Mouse (Mus musculus) kidney, embryonic 14.5 days (tissue): ENCODE data around the gene Hebp2. TPM values are rescaled to one million over a fixed set of nuclear protein-coding genes. Genes with fewer than 3 reads are reported as not detected.
"Not testable (repeated sequence)": the region's sequence is repeated elsewhere in the genome, so short reads cannot be mapped to it uniquely, and the experiment has no call there.

Source experiments
- ATAC-seq: fragments of 200-750 bp; cut with Nextera tagmentation; 2 replicates; pipeline ENCODE4 v1.8.0; 2017; ENCODE audit warnings: moderate number of reproducible peaks, mild to moderate bottlenecking, moderate TSS enrichment, moderate library complexity; ENCODE audit not compliant: low FRiP score, low TSS enrichment
- H3K27ac ChIP-seq: fragments of 300-500 bp; sonication (generic); 2 replicates; pipeline ENCODE4 v1.5.1; 2014; ENCODE audit warnings: low read depth, mild to moderate bottlenecking, low read length, moderate library complexity, mixed read lengths
- H3K27me3 ChIP-seq: fragments of 300-500 bp; sonication (generic); 2 replicates; pipeline ENCODE4 v1.6.1; 2014; ENCODE audit warnings: mild to moderate bottlenecking, low read length; ENCODE audit not compliant: control insufficient read depth, insufficient read depth
- H3K36me3 ChIP-seq: fragments of 300-500 bp; sonication (generic); 2 replicates; pipeline ENCODE4 v1.6.1; 2014; ENCODE audit warnings: low read length, mixed read lengths; ENCODE audit not compliant: control insufficient read depth, insufficient read depth
- H3K4me1 ChIP-seq: fragments of 300-500 bp; sonication (generic); 2 replicates; pipeline ENCODE4 v1.6.1; 2014; ENCODE audit warnings: low read length, mixed read lengths; ENCODE audit not compliant: control insufficient read depth, insufficient read depth
- H3K4me2 ChIP-seq: fragments of 300-500 bp; sonication (generic); replicated peaks from 2 replicates; pipeline ENCODE4 v1.6.1; 2014; ENCODE audit warnings: low read depth, mild to moderate bottlenecking, low read length
- H3K4me3 ChIP-seq: fragments of 300-500 bp; sonication (generic); 2 replicates; pipeline ENCODE4 v1.5.1; 2014; ENCODE audit warnings: mild to moderate bottlenecking, low read length
- H3K9ac ChIP-seq: fragments of 300-500 bp; sonication (generic); 2 replicates; pipeline ENCODE4 v1.6.1; 2014; ENCODE audit warnings: low read depth, mild to moderate bottlenecking, low read length, moderate library complexity
- H3K9me3 ChIP-seq: fragments of 300-500 bp; sonication (generic); 2 replicates; pipeline ENCODE4 v1.6.1; 2016; ENCODE audit warnings: low read length; ENCODE audit not compliant: control insufficient read depth
- WGBS: fragments of 180-500 bp; shearing (Covaris S2); extraction: QIAGEN DNeasy Blood & Tissue Kit; methylation state at CpG from one replicate; pipeline ENCODE4 v1.1.7; 2014; 5-methylcytosine and 5-hydroxymethylcytosine counted together
- polyA plus RNA-seq: library from polyadenylated mRNA; unstranded; fragments of >200 nt; fragmentation: Nextera tagmentation; extraction: Ambion mirVana; gene quantifications from 2 replicates; pipeline ENCODE4 v1.2.1, GENCODE M21; 2014

Hebp2 gene
- 12.3 and 16.9 TPM in 2 replicates for polyA plus RNA-seq

GRCm38 (mm10) chr10:18545813-18546235 lies at the start of gene Hebp2:
Gene Hebp2 (minus strand): TSS chr10:18546076.
- Histone ChIP-seq H3K4me1 (no peaks in the 10 kb centered on the region), H3K9ac (peak within 1 kb of the TSS; percentile 55), H3K36me3 (no peaks in the 10 kb centered on the region), H3K4me2 (peak within 1 kb of the TSS; percentile 85), H3K27ac (no peak within 1 kb of the TSS; the same call in 1 of the 2 replicates), H3K27me3 (no peaks in the 10 kb centered on the region), H3K4me3 (peak within 1 kb of the TSS; percentile 58), H3K9me3 (no peaks in the 10 kb centered on the region)
- 0% methylated on average over 22 of the region's 22 CpGs for WGBS
- ATAC-seq: peak; percentile 92

- WGBS: 86% methylated on average over 5 of the region's 5 CpGs
- ATAC-seq: no peak
- no peaks in the 10 kb centered on the region for H3K4me1 ChIP-seq
Observed at GRCm38 (mm10) chr10:18589455-18589854, 43.6 kb upstream of the Hebp2 start.

GRCm38 (mm10) chr10:18584188-18584587 lies 38.3 kb upstream of the Hebp2 start:
- Histone ChIP-seq H3K4me2 (no peak overlapping the region), H3K4me1 (no peaks in the 10 kb centered on the region), H3K27me3 (no peaks in the 10 kb centered on the region), H3K4me3 (no peak overlapping the region), H3K27ac (no peak overlapping the region), H3K9ac (no peak overlapping the region), H3K9me3 (no peaks in the 10 kb centered on the region), H3K36me3 (no peaks in the 10 kb centered on the region)
- WGBS: 34% methylated on average over 7 of the region's 7 CpGs
- no peak for ATAC-seq

More at GRCm38 (mm10) chr10:18589455-18589854, 43.6 kb upstream of the Hebp2 start:
- Histone ChIP-seq H3K4me3 (no peak overlapping the region), H3K27me3 (no peaks in the 10 kb centered on the region), H3K36me3 (no peaks in the 10 kb centered on the region), H3K9me3 (no peaks in the 10 kb centered on the region), H3K4me2 (no peak overlapping the region), H3K9ac (no peak overlapping the region), H3K27ac (no peak overlapping the region)

GRCm38 (mm10) chr10:18572581-18572980 lies 26.7 kb upstream of the Hebp2 start:
- Histone ChIP-seq H3K4me3 (no peak overlapping the region), H3K27me3 (no peaks in the 10 kb centered on the region), H3K4me1 (no peaks in the 10 kb centered on the region), H3K27ac (no peak overlapping the region), H3K9ac (no peak overlapping the region), H3K9me3 (no peaks in the 10 kb centered on the region), H3K36me3 (no peaks in the 10 kb centered on the region), H3K4me2 (no peak overlapping the region)
- no peak for ATAC-seq
- 59% methylated on average over 2 of the region's 2 CpGs for WGBS

- Histone ChIP-seq H3K4me2 (no peak overlapping the region), H3K4me1 (no peaks in the 10 kb centered on the region), H3K4me3 (no peak overlapping the region), H3K27me3 (no peaks in the 10 kb centered on the region), H3K9me3 (no peaks in the 10 kb centered on the region), H3K36me3 (no peaks in the 10 kb centered on the region), H3K27ac (no peak overlapping the region), H3K9ac (no peak overlapping the region)
- WGBS: 8% methylated on average over 4 of the region's 4 CpGs
- no peak for ATAC-seq
Observed at GRCm38 (mm10) chr10:18562940-18563339, 17.1 kb upstream of the Hebp2 start.

GRCm38 (mm10) chr10:18561445-18561844 lies 15.6 kb upstream of the Hebp2 start:
- H3K4me3 ChIP-seq: no peak overlapping the region
- H3K9me3 ChIP-seq: no peaks in the 10 kb centered on the region
- WGBS: 49% methylated on average over 5 of the region's 5 CpGs
- no peaks in the 10 kb centered on the region for H3K36me3 ChIP-seq
- no peak overlapping the region for H3K4me2 ChIP-seq
- ATAC-seq: no peak
- H3K9ac ChIP-seq: no peak overlapping the region
- no peaks in the 10 kb centered on the region for H3K4me1 ChIP-seq
- H3K27ac ChIP-seq: no peak overlapping the region
- no peaks in the 10 kb centered on the region for H3K27me3 ChIP-seq

GRCm38 (mm10) chr10:18559076-18559475 lies 13.2 kb upstream of the Hebp2 start:
- H3K4me2 ChIP-seq, H3K9ac ChIP-seq, ATAC-seq, H3K9me3 ChIP-seq, H3K4me3 ChIP-seq, H3K36me3 ChIP-seq, H3K27ac ChIP-seq, H3K4me1 ChIP-seq, H3K27me3 ChIP-seq: not testable (repeated sequence)
- WGBS: 83% methylated on average over 9 of the region's 9 CpGs

- peak; percentile 53; the same call in 1 of the 2 replicates for ATAC-seq
- H3K4me2 ChIP-seq: peak overlapping the region; percentile 68
- no peaks in the 10 kb centered on the region for H3K27me3 ChIP-seq
- no peaks in the 10 kb centered on the region for H3K9me3 ChIP-seq
- 2% methylated on average over 33 of the region's 35 CpGs for WGBS
- H3K36me3 ChIP-seq: no peaks in the 10 kb centered on the region
- peak overlapping the region; percentile 36 for H3K4me3 ChIP-seq
- H3K27ac ChIP-seq: no peak overlapping the region
- no peaks in the 10 kb centered on the region for H3K4me1 ChIP-seq
- peak overlapping the region; percentile 28; the same call in 1 of the 2 replicates for H3K9ac ChIP-seq
Observed at GRCm38 (mm10) chr10:18549321-18550216, 3.7 kb upstream of the Hebp2 start.

- Histone ChIP-seq H3K36me3 (no peaks in the 10 kb centered on the region), H3K9me3 (no peaks in the 10 kb centered on the region), H3K27ac (no peak overlapping the region), H3K27me3 (no peaks in the 10 kb centered on the region), H3K4me1 (no peaks in the 10 kb centered on the region), H3K4me2 (no peak overlapping the region), H3K9ac (no peak overlapping the region), H3K4me3 (no peak overlapping the region)
- 84% methylated on average over 4 of the region's 4 CpGs for WGBS
- ATAC-seq: no peak
Observed at GRCm38 (mm10) chr10:18547381-18547780, 1.5 kb upstream of the Hebp2 start.
